Mouse (Mus musculus): Measurements from ENCODE around the gene Pvalb. TPM values are rescaled to one million over a fixed set of nuclear protein-coding genes. Genes with fewer than 3 reads are reported as not detected.

Pvalb gene
- polyA plus RNA-seq, 1 experiment, result not detected

- TF ChIP-seq POLR2A (IDR thresholded peaks at IDR 0.05; ENCODE audit: low read depth, low read length) (no peak), CTCF (IDR thresholded peaks at IDR 0.05; ENCODE audit: borderline replicate concordance, insufficient read depth, low read length) (no peak)
These were observed 33.9 kb upstream of the Pvalb start for GRCm38 (mm10) chr15:78239956-78240617.

GRCm38 (mm10) chr15:78239453-78239852, 33.3 kb upstream of the Pvalb start:
- no peaks in the 10 kb centered on the region for H3K4me1 ChIP-seq (ENCODE audit: control insufficient read depth, insufficient read depth, low read length)
- H3K4me3 ChIP-seq (ENCODE audit: insufficient read depth, low read length), result no peak overlapping the region
- TF ChIP-seq CTCF (IDR thresholded peaks at IDR 0.05; ENCODE audit: borderline replicate concordance, insufficient read depth, low read length) (peak; percentile 41; the same call in 1 of the 2 replicates), POLR2A (IDR thresholded peaks at IDR 0.05; ENCODE audit: low read depth, low read length) (no peak)
- no peak overlapping the region for H3K27ac ChIP-seq (ENCODE audit: insufficient read depth, low read length)

More at GRCm38 (mm10) chr15:78239956-78240617, 33.9 kb upstream of the Pvalb start:
- Histone ChIP-seq H3K4me3 (ENCODE audit: insufficient read depth, low read length) (no peak overlapping the region), H3K27ac (ENCODE audit: insufficient read depth, low read length) (no peak overlapping the region), H3K4me1 (ENCODE audit: control insufficient read depth, insufficient read depth, low read length) (no peaks in the 10 kb centered on the region)

DNA sequence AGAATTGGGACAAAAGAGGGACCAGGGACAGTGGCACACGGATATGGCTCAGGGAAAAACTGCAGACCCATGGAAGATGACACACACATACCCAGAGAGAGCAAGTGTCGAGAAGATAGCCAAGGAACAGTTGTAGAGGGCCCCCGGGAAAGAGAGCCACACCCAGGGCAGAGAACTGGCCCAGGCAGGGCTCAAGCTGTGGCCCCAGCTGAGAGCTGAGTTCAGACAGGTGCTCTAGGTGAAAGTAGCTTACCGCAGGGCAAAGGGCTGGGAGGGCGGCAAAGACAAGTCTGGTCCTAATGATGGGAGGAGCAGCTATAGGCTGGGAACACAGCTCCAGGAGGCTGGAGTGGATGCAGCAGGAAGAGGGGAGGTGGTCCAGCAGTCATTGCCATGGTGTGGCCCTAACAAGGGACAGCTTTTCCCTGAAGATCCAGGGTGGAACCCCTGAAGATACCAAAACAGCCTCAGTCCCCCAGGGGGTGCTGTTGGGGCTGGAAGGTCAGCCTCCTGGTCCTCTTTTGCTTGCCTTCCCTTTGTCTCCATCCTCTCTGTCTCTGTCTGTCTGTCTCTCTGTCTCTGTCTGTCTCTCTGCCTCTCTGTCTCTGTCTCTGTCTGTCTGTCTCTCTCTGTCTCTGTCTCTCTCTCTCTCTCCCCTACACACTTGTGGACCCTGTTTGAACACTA, 28.8 kb upstream of the Pvalb start:
- Histone ChIP-seq H3K4me3 (ENCODE audit: insufficient read depth, low read length) (no peak overlapping the region), H3K27ac (ENCODE audit: insufficient read depth, low read length) (no peak overlapping the region), H3K4me1 (ENCODE audit: control insufficient read depth, insufficient read depth, low read length) (no peaks in the 10 kb centered on the region)
- no peak for TF ChIP-seq POLR2A (IDR thresholded peaks at IDR 0.05; ENCODE audit: low read depth, low read length)
- TF ChIP-seq CTCF (IDR thresholded peaks at IDR 0.05; ENCODE audit: borderline replicate concordance, insufficient read depth, low read length), result no peak

GRCm38 (mm10) chr15:78231346-78232331, 25.4 kb upstream of the Pvalb start:
- H3K27ac ChIP-seq (ENCODE audit: insufficient read depth, low read length), result no peak overlapping the region
- no peak for TF ChIP-seq POLR2A (IDR thresholded peaks at IDR 0.05; ENCODE audit: low read depth, low read length)
- no peaks in the 10 kb centered on the region for H3K4me1 ChIP-seq (ENCODE audit: control insufficient read depth, insufficient read depth, low read length)
- no peak overlapping the region for H3K4me3 ChIP-seq (ENCODE audit: insufficient read depth, low read length)

DNA sequence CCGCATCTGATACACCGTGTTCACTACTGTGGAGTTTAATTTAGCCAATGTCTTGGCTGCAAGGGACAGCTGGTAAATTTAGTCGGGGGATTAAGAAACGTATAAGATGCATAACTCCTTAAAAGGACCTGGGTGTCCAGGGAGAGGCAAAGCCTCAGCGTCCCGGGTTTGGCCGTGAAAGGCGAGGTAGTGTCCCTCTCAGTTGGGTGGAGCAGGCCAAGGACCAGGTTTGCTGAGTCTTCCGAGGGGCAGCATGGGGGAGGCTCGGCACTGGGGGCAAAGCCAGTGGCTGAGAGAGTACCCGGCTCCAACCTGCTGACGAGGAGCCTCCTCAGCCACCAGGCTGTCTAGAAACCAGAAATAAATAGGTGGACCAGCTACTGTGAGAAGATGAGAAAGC, 21.6 kb upstream of the Pvalb start:
- Histone ChIP-seq H3K27ac (ENCODE audit: insufficient read depth, low read length) (no peak overlapping the region), H3K4me3 (ENCODE audit: insufficient read depth, low read length) (no peak overlapping the region), H3K4me1 (ENCODE audit: control insufficient read depth, insufficient read depth, low read length) (no peaks in the 10 kb centered on the region)
- TF ChIP-seq CTCF (IDR thresholded peaks at IDR 0.05; ENCODE audit: borderline replicate concordance, insufficient read depth, low read length), result no peak
- TF ChIP-seq POLR2A (IDR thresholded peaks at IDR 0.05; ENCODE audit: low read depth, low read length), result no peak

- TF ChIP-seq POLR2A (IDR thresholded peaks at IDR 0.05; ENCODE audit: low read depth, low read length), result no peak
- TF ChIP-seq CTCF (IDR thresholded peaks at IDR 0.05; ENCODE audit: borderline replicate concordance, insufficient read depth, low read length), result no peak
- no peaks in the 10 kb centered on the region for H3K4me1 ChIP-seq (ENCODE audit: control insufficient read depth, insufficient read depth, low read length)
- H3K4me3 ChIP-seq (ENCODE audit: insufficient read depth, low read length), result no peak overlapping the region
- no peak overlapping the region for H3K27ac ChIP-seq (ENCODE audit: insufficient read depth, low read length)
These were observed 9.1 kb upstream of the Pvalb start for GRCm38 (mm10) chr15:78215269-78215668.

DNA sequence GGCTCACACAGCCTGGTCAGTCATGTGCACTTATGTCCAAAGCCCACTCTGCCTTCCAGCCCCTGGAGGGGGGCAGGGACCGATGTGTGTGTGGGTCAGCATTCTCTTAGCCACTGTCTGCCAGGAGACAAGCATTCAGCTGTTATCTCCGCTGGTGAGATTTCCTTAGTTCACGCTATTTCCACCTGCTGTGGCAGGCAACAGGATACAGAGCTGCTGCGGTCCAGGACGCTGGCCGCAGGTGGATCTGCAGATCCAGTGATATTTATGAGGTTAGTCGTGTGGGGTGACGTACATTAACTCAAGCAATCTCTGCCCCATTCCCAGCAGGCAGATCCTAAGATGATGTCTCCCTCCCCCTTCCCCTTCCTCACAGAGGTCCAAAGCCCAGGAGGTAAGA, 5.2 kb upstream of the Pvalb start:
- H3K4me1 ChIP-seq (ENCODE audit: control insufficient read depth, insufficient read depth, low read length), result no peaks in the 10 kb centered on the region
- TF ChIP-seq POLR2A (IDR thresholded peaks at IDR 0.05; ENCODE audit: low read depth, low read length), result no peak
- no peak for TF ChIP-seq CTCF (IDR thresholded peaks at IDR 0.05; ENCODE audit: borderline replicate concordance, insufficient read depth, low read length)
- no peak overlapping the region for H3K4me3 ChIP-seq (ENCODE audit: insufficient read depth, low read length)
- no peak overlapping the region for H3K27ac ChIP-seq (ENCODE audit: insufficient read depth, low read length)

- TF ChIP-seq POLR2A (IDR thresholded peaks at IDR 0.05; ENCODE audit: low read depth, low read length), result no peak
- no peak for TF ChIP-seq CTCF (IDR thresholded peaks at IDR 0.05; ENCODE audit: borderline replicate concordance, insufficient read depth, low read length)
- no peaks in the 10 kb centered on the region for H3K4me1 ChIP-seq (ENCODE audit: control insufficient read depth, insufficient read depth, low read length)
- no peak overlapping the region for H3K4me3 ChIP-seq (ENCODE audit: insufficient read depth, low read length)
- H3K27ac ChIP-seq (ENCODE audit: insufficient read depth, low read length), result no peak overlapping the region
These were observed 4.0 kb upstream of the Pvalb start for GRCm38 (mm10) chr15:78210203-78210602.

DNA sequence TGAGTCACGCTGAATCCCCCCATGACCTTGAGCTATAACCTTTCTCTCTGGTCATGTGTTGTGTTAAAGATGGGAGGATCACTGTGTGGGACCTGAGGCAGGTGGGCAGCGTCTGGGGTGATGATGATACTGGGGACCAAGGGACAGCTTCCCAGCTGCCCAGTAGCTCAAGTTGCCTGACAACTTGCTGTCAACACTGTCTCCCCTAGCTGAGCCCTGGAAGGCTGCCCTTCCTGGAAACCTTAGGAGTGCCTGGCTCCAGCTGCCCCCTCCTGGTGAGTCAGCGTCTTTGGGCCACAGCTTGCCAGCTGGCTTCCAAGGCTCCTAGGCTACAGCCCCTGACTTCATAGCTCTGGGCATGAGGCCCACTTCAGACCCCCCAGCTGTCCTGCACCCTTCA, 1.0 kb downstream of the Pvalb start:
- Histone ChIP-seq H3K27ac (ENCODE audit: insufficient read depth, low read length) (no peak overlapping the region), H3K4me1 (ENCODE audit: control insufficient read depth, insufficient read depth, low read length) (no peaks in the 10 kb centered on the region), H3K4me3 (ENCODE audit: insufficient read depth, low read length) (no peak overlapping the region)
- TF ChIP-seq POLR2A (IDR thresholded peaks at IDR 0.05; ENCODE audit: low read depth, low read length), result no peak
- peak; percentile 24; the same call in 1 of the 2 replicates for TF ChIP-seq CTCF (IDR thresholded peaks at IDR 0.05; ENCODE audit: borderline replicate concordance, insufficient read depth, low read length)

Measured in embryonic fibroblast, embryonic 13.5 days (primary cell).